Mouse (Mus musculus) testis, adult 2 months (tissue): ENCODE results near the gene Cfl1.

Source experiments
- CTCF ChIP-seq: fragments of 200-500 bp; IDR thresholded peaks from 2 replicates; pipeline ENCODE4 v1.5.1; 2012; ENCODE audit warnings: low read depth, mild to moderate bottlenecking, inconsistent platforms, low read length, moderate library complexity; ENCODE audit not compliant: control insufficient read depth, insufficient read depth, insufficient replicate concordance
- POLR2A ChIP-seq: fragments of 200-500 bp; IDR thresholded peaks from 2 replicates; pipeline ENCODE4 v1.6.1; 2012; ENCODE audit warnings: low read depth, mild to moderate bottlenecking, inconsistent platforms, low read length, moderate library complexity; ENCODE audit not compliant: control insufficient read depth

DNA sequence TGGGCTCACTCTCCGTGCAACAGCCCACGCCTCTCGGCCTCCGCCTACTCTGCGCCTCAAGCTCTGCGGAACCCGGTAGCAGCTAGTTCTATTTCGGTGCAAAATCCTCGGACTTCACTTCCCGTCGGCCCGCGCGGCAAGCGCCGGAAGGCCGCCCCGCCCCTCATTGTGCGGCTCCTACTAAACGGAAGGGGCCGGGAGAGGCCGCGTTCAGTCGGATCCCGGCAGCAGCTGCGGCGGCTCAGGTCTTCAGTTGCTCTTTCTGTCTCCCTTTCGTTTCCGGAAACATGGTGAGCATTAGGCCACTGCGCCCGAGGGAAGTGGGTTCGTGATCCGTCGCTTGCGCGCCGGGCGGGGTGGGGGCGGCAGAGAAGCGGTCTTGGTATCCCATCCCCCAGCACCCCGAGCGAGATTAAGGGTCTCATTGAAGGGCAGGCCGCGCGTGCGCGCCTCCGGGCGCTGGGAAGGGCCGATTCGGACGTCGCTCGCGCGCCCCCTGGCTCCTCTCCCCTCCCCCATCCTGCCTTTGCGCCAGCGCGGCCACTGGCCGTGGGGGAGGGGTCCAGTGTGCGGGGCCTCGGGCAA lies at the start of gene Cfl1:
- TF ChIP-seq CTCF (no peak), POLR2A (peak; percentile 95)
